Mouse (Mus musculus): ENCODE data around the gene Nudt9.
"Not testable (repeated sequence)": the region's sequence is repeated elsewhere in the genome, so short reads cannot be mapped to it uniquely, and the experiment has no call there.

DNA sequence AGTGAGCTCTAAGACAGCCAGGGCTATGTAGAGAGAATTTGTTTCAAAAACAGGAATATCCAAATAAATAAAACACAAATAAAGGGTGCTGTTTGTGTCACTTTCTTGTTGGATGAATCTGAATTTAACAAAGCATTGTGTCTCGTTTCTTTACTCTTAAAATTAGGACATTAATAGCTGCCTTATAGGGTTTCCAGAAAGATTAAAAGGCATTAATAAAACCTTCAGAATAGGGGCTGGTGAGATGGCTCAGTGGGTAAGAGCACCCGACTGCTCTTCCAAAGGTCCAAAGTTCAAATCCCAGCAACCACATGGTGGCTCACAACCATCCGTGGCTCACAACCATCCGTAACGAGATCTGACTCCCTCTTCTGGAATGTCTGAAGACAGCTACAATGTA, 21.9 kb upstream of the Nudt9 start:
- not testable (repeated sequence) for TF ChIP-seq CTCF (IDR thresholded peaks at IDR 0.05; ENCODE audit: low read depth); EP300 (optimal IDR thresholded peaks at IDR 0.05)

All from stomach, postnatal 0 days (tissue).